Mouse (Mus musculus): Measurements from ENCODE around the gene Gata5.

DNA sequence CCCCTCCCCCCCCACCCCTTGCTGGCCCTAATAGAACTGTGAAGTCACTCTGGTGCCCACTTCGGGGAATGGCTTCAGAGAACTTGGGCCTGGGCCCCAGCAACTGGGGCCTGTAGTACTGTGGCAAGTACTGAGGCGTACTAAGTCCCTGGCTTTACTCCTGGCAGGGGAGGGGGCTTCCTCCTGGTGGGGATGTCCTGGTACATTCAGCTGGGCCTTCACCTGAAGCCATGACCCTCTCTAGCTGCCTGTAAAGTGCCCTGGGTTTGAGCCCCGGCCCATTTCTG is 28.9 kb upstream of the Gata5 start:
- TF ChIP-seq POLR2A (IDR thresholded peaks at IDR 0.05; ENCODE audit: low read depth, low read length) (no peak), CTCF (IDR thresholded peaks at IDR 0.05; ENCODE audit: extremely low read depth, insufficient read depth, insufficient read length, insufficient replicate concordance) (no peak)
